Mouse (Mus musculus) megakaryocyte progenitor cell, adult 5-6 weeks (primary cell): Measurements from ENCODE around the gene Ppp1r37. TPM values are rescaled to one million over a fixed set of nuclear protein-coding genes. Genes with fewer than 3 reads are reported as not detected.
"Not testable (repeated sequence)": the region's sequence is repeated elsewhere in the genome, so short reads cannot be mapped to it uniquely, and the experiment has no call there.

Source experiments
- ATAC-seq: replicated peaks from 2 replicates; pipeline ENCODE4 v1.8.0; 2016; ENCODE audit warnings: mild to moderate bottlenecking, moderate TSS enrichment, inconsistent platforms; ENCODE audit not compliant: poor library complexity
- total RNA-seq, 2 experiments: library from RNA; stranded (forward) in 1 of 2; stranded (reverse) in 1 of 2; fragments of 157-497, 149-512 nt in 1 of 2; fragments of 200-1000 nt in 1 of 2; gene quantifications; 2 replicates each; pipeline versions ENCODE4 v1.2.3 to v1.2.4; 2015 to 2017

Ppp1r37 gene
- total RNA-seq, 2 experiments from 2014 or later = 11.7 to 18.1 TPM

DNA sequence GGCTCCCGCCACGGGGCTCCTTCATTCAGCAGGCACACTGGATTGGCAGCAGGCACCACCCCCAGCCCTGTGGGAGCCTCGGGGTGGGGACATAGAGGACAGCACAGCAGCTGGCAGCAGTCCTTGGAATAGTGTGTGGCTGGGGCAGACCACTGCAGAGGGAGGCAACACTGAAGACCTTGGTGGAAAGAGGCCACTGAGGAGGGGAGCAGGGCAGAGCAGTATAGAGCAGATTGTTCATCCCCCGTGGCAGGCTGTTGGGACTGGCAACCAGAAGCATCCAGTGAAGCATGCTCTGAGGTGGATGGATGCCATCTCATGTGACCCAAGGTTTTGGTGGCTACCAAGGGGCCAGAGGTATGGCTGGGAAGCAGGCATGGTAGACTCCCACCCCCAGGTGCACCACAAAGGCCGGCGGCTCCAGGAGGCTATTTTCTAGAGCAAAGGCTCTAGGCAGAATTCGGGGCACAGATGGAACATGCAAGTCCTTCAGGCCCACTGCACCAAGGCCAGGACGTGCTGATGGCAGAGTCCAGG is 20.7 kb downstream of the Ppp1r37 start:
- ATAC-seq = no peak

DNA sequence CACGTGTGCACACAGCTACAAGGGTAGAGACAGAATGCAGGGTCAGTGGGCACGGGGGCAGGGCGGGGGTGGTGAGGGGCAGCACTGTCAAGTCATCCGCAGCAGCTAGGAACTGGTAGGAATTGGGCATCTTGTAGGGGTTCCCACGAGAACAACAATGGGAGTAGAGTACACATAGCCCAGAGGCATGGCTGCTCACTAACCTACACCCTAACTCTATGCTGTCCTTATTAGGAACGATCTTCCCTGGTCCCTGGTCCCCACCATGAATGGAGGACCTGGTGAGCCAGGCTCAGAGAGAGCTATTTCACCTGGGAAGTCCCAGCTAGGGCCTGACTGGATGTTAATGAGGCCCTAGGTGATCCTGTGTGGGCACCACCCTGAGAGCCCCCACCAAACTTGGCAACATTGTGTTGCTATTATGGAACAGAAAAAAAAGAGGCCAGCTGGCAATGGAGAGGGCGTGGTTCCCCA is 21.2 kb downstream of the Ppp1r37 start:
- ATAC-seq = no peak

DNA sequence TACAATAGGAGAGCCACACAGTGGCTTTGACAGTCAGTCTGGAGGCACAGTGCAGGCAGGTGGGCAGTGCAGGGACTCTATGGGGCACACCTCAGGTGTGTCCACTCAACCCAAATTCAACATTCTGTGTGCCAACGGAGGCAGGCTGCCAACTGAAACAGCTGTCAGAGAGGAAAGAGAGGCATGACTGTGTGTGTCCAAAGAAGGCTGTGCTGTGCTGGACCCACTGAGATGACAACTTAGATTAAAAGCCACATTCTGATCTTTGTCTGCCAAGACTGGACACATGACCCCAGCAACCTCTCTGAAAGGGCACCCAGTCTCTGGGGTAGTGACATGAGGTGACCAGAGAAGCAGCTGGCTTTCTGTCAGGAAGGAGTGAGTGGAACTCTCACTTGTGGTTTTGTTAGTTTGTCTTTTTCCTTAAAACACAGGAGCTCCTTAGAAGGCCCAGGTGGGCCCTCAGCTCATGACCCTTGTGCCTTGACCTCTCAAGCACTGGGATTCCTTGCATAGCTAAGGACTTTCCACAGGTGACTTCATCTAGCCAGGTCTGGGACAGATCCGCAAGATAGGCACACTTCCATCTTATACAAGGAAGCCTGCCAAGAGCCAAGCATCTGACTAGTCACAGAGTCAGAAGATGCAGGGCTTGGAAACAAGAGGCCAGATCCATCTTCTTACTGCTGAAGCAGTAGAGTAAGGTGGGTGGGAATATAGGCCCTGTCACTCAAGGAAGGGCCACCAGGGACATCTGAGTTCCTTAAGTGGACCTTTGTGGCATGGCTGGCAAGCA is 21.9 kb downstream of the Ppp1r37 start:
- no peak for ATAC-seq

DNA sequence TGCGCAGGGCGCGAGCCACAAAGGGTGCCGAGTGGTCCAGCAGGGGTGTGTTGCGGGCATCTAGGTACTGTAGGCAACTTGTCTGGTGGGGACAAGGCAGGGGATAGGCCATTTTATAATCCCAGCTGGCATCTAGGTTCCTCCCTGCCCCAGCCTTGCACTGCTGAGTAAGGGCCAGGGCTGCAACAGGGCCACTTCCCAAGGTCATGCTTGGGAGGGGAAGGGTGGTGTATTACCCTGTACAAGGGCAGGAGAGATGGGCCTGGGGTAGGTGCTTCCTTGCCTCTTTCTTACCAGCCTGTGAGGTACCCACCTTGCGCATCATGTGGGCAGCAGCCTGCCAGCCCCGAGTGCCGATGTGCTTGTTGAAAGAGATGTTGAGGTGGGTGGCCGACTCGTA is 28.2 kb downstream of the Ppp1r37 start:
- no peak for ATAC-seq

DNA sequence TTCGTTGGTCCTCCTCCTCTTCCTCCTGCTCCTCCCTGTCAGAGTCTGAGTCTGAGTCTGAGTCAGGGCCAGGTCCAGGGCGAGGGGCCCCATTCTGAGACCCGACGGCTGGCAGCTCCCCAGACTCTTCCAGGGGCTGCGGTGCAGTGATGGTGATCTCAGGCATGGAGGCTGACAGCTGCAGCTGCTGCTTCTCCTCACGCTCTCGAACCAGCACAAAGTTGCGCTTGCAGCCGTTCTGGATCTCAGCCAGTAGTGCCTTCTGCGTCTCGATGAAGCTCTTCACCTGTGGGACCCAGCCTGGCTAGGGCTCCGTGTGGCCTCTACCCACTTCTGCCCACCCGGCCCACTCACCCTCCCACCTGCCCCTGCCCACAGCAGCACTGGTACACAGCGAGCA is 30.6 kb downstream of the Ppp1r37 start:
- ATAC-seq = no peak

DNA sequence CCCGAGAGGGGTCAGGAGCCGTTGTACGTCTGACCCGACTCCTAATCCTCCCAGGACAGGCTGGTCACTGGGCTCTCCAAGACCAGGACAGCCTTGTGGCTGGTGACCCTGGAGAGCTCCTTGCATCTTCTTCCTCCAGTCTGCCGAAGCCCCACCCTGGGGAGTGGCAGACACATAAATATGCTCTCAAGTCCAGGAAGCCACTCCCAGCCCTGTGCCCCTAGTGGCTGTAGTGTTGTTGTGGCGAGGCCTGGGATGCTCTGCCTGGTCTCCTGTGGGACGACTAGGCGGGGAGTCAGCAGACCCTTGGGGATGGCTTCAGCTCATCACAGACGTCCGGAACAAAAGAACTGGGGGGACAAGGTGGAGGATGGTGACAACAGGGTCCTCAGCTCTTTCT is 31.8 kb downstream of the Ppp1r37 start:
- peak; percentile 81 for ATAC-seq

DNA sequence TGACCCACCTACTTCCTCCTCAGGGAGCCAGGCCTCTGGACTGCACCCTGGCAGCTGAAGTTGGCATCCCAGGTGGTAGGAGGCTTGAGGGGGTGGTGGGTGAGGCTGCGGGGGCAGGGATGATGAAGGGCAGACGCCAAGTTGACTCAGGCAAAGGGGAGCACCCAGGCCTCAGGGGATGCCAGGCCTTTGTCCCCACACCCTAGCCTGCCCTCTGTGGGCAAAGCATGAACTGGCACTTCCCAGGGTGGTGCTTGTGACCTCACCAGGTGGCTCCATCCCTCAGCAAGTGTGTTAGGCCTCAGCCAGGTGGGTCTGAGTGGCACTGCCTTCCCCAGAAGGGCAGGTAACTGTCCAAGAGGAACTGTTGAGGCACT is 37.8 kb downstream of the Ppp1r37 start:
- ATAC-seq = 0 out of 2 replicates have a peak, but pooled peaks have one; percentile 9

DNA sequence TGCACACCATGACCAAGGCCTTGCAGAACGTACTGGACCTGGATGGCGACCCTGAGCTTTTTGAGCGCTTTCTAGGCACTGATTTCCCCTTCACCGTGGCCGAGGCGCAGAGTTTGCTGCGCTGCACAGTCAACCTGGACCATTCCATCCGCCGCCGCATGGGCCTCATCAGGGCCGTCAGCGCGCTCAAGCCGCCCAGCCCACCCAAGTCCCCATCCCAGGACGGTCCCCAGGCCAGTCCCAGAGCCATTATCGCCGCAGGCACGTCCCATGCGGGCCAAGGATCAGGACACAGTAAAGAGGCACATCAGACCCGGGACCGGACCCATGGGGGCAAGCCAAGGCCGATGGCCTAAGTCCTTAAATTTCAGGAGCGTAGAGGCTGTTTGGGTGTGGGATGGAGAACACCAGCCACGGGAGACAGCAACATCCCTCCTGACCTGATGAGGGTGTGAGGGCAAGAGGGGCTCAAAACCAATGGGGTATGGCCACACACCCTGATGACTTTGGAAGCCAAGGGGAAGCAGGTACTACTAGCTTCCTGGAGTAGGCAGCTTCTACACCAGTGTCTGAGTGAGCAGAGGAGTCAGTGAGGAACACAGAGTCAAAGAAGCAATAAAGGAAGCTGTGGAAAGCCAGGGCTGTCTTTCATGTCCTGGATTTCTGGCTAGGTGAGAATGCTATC is 38.3 kb downstream of the Ppp1r37 start:
- no peak for ATAC-seq

DNA sequence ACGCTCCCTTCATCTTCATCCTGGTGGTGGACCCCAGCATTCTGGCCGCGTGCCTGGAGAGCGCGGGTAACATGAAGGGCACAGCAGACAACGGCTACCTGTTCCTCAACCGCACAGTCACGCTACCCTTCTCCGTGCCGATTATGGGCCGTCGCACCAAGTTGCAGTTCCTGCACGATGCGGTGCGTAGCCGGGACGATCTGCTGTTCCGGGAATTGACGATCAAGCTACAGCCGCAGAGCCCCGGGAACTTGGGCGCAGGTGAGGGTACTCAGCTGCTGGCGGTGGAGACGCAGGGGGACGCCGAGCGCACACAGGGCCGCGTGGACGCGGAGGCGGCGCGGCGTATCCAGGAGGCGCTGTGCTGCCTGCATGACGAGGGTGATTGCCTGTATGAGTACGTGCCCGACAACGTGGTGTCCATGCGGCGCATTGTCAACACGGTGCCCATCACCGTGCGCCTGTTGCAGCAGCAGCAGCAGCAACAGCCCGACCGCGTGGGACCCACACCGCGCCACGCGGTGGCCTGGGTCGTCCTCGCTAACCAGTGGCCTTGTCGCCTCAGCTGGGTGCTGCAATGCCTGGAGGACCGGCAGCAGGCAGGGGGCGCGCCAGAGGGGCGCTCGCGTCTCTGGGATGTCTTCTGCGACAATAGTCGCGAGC is 39.0 kb downstream of the Ppp1r37 start:
- peak; percentile 52 for ATAC-seq

DNA sequence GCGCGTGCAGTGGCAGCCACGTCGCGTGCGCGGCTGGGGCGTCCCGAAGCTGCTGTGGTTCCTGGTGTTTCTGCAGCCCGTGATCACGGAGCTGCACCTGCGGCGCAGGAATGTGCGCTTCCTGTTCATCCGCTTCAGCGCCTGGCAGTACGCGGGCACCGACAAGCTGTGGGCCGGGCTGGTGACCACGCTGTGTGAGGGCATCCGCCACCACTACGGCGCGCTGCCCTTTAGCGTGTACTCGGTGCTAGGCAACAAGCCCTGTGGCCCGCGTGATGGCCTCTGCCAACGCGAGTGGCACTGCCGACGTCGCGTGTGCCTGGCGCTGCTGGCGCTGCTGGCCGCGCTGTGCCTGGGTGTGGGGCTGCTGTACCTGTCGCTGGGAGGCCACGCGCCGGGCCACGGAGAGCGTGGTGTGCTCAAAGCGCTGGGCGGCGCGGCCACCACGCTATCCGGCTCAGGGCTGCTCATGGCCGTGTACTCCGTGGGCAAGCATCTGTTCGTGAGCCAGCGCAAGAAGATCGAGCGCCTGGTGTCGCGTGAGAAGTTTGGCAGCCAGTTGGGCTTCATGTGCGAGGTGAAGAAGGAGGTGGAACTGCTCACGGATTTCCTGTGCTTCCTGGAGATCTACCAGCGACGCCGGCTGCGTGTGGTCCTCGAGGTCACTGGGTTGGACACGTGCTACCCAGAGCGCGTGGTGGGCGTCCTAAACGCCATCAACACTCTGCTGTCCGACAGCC is 39.7 kb downstream of the Ppp1r37 start:
- ATAC-seq = no peak; the same call in 1 of the 2 replicates

DNA sequence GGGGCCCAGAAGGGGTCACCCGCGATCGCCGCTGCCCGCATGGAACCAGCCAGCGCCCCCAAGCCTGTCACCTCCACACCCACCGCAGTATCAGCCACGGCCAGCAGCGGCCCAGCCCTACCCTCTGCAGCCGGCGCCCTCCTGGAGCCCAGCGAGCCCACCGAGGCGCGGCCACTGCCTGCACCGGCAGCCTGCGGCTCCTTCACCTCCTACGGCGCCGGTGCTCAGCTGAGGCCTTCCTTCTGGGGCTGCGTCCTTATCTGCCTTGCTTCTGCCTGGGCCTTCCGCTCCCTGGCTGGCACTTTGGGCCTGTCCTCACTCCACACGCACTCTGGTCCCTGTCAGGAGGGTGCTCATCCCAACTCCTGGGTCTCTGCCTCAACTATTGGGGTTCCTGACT is 42.8 kb downstream of the Ppp1r37 start:
- peak; percentile 28 for ATAC-seq

DNA sequence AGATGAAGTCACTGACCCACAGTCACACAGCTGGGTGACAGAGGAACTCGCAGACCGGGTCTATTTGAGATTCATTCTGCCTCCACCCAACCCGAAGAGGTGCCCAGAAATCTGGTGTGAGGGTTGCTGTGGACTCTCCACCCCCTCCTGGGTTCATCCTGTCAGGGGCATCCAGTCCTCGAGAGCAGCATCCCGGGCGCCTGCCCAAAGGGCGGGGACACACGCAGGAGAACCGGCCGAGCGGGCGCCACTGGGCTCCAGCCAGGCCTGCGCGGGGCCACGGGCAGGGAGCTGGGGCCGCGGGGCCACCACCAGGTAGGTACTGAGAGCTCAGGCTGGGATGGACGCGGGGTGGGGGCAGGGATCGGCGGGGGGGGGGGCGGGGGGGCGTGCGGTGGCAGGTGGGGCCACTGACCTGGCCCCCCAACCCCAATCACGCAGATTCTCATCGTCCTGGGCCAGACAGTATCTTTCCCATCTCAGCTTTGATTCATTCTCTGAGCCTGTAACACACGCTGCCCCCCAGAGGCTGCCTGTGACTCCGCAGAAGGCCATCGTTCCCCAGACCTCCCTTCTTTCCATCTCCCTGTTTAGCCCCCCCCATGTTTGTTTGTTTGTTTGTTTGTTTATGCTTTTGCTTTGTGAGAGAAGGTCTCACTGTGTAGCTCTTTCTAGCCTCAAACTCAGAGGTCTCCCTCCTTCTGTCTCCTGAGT is 45.1 kb downstream of the Ppp1r37 start, which contains the start of gene Nkpd1:
Gene Nkpd1, plus strand, starts transcription at position 187 of the 714 bp plus-strand sequence.
- ATAC-seq = 0 out of 2 replicates have a peak, but pooled peaks have one; percentile 30

DNA sequence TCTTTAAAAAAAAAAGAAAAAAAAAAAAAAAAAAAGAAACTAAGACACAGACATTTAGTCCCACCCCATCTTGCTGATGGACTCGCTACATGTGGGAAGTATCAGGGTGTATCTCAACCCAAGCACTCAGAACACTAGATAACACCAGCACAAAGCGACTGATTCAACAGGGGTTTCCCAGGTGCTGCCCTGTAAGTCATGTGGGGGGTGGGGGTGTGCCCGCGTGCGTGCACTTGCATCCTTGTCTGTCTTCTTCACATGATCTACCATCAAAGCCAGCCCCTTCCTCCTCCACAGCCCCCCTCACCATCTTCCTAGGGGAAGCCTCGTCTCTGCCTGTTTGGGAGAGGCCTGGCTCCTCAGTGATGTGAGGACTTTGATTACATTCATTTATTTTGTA is 50.5 kb downstream of the Ppp1r37 start:
- no peak for ATAC-seq

DNA sequence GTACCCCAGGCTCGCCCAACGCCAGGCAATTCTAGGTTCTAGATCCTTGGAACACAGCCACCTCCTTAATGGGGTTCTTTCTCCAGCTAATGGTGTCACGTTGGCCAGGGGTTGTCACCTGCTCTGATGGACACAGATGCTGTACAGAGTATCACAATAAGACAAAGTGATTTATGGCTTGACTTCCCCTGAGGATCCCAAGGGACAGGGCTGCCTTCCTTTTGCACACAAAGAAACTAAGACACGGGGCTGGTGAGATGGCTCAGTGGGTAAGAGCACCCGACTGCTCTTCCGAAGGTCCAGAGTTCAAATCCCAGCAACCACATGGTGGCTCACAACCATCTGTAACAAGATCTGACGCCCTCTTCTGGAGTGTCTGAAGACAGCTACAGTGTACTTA is 50.9 kb downstream of the Ppp1r37 start:
- not testable (repeated sequence) for ATAC-seq

DNA sequence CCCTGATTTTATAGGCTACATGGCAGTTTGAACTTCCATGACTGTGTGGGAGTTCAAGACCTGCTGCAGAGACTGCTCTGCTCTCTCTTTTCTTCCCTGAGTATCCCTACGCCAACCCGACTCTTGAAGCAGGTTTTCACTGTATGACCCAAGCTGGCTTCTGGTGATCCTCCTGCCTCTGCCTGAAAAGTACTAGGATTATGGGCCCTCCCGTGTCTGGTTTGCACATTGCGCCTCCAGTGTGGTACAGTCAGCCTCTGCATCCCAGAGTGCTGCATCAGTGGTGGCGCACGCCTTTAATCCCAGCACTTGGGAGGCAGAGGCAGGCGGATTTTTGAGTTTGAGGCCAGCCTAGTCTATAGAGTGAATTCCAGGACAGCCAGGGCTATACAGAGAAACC is 53.1 kb downstream of the Ppp1r37 start:
- no peak for ATAC-seq

DNA sequence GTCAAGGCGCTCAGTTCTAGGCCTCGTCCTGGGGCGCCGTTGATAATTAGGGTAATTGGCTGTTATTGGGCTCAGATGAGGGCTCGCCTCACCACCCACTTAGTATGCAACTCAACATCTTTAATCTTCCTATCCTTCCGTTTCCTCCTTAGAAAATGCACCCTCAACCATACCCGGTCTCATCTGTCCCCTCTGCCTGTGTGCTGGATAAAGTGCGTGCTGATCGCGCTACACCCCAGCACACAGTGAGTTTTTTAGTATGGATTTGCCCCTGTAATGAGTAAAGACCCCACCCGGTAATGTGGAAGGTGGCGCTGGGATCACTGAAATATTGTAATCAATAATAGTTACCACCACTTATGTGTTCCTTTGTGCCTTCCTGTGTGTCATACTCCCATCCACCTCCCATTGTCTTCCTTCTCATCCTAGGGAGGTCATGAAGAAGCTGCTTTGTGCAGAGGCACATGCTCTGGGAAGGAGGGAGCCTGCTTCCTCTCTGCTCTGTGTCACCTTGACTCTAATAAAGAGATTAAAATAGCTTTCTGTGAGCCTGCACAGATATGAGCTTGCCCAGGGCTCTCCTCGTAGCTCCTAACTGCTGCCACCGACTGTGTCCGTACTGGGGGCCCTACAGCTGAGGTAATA is 53.8 kb downstream of the Ppp1r37 start:
- ATAC-seq = 0 out of 2 replicates have a peak, but pooled peaks have one; percentile 4

DNA sequence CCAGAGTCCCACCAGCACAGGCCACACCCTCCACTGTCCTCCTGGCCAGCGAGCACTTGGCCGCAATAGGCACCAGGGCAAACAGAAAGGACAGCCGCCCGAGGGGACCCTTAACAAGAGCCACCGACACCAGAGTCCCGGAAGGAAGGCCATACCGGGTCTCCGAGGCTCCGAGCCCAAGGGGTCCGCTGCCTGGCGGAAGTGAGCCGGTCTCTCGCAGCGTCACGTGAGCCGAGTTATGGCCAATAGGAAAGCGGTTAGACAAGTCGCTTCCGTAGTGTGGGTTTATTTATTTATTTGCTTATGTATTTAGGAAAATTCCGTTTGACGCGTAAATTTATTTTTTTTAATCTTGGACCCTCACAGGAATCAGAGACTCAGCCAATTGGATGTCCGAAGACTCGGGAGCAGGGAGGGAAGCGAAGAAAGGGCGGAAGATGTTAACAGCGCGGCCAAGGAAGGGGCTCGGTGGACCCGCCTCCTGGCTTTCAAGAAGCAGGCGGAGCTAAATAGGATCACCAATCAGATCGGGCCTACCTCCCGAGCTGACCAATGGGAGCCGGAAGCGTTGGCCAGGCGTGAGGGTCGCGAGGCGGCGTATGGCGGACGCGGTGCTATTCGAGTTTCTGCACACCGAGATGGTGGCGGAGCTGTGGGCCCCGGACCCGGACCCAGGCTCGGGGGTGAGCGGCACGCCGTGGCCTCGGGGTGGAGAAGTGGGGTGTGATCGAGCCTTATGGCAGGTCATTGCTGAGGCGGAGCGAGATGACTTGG is 54.5 kb downstream of the Ppp1r37 start, which contains the start of the genes Bloc1s3 and Trappc6a:
Gene Bloc1s3, minus strand, starts transcription at position 218 of the 774 bp plus-strand sequence.
Gene Trappc6a, plus strand, starts transcription at position 246 of the 774 bp plus-strand sequence.
- peak; percentile 84 for ATAC-seq

DNA sequence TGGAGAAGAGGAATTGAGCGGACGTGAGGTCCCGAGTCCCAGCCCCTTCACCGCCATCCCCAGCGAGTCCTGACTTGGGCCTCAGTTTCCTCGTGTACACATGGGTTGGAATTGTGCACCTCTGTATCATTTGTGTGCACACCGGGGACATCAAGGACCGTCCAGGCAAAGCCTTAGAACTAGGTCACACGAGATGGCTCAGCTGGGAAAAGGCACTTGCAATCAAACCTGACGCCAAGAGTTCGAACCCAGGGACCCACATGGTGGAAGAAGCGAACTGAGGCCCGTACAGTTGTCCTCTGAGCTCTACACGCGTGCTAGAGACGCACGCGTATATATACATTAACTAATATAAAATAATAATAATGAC is 55.3 kb downstream of the Ppp1r37 start:
- ATAC-seq = no peak
